Mouse (Mus musculus) midbrain, embryonic 10.5 days (tissue): ENCODE results near the gene Wdr95. TPM values are rescaled to one million over a fixed set of nuclear protein-coding genes. Genes with fewer than 3 reads are reported as not detected.
"Not testable (repeated sequence)": the region's sequence is repeated elsewhere in the genome, so short reads cannot be mapped to it uniquely, and the experiment has no call there.

ENCODE experiments used
- DNase-seq: peaks from one replicate; pipeline ENCODE4 v3.0.0-alpha.2; 2017; ENCODE audit warnings: low spot score
- H3K27ac ChIP-seq: fragments of 300-500 bp; sonication (generic); replicated peaks from 2 replicates; pipeline ENCODE4 v1.5.1; 2016; ENCODE audit warnings: mild to moderate bottlenecking
- H3K27me3 ChIP-seq: fragments of 300-500 bp; sonication (generic); 2 replicates; pipeline ENCODE4 v1.6.1; 2016; ENCODE audit warnings: low read depth, mild to moderate bottlenecking; ENCODE audit not compliant: poor library complexity, severe bottlenecking
- H3K36me3 ChIP-seq: fragments of 300-500 bp; sonication (generic); 2 replicates; pipeline ENCODE4 v1.6.1; 2016; ENCODE audit warnings: mild to moderate bottlenecking, moderate library complexity
- H3K4me1 ChIP-seq: fragments of 300-500 bp; sonication (generic); 2 replicates; pipeline ENCODE4 v1.6.1; 2016
- H3K4me3 ChIP-seq: fragments of 300-500 bp; sonication (generic); 2 replicates; pipeline ENCODE4 v1.5.1; 2016; ENCODE audit warnings: mild to moderate bottlenecking, moderate library complexity
- H3K9me3 ChIP-seq: fragments of 300-500 bp; sonication (generic); replicated peaks from 2 replicates; pipeline ENCODE4 v1.6.1; 2016; ENCODE audit warnings: mild to moderate bottlenecking
- WGBS: fragments of 180-500 bp; shearing (Covaris S2); methylation state at CpG from one replicate; pipeline ENCODE4 v1.1.7; 2016; 5-methylcytosine and 5-hydroxymethylcytosine counted together
- polyA plus RNA-seq: library from polyadenylated mRNA; unstranded; fragments of >200 nt; fragmentation: Nextera tagmentation; extraction: Ambion mirVana; gene quantifications from 2 replicates; pipeline ENCODE4 v1.2.1, GENCODE M21; 2016

The Wdr95 gene
- polyA plus RNA-seq, 1 experiment from 2014 or later, result not detected

DNA sequence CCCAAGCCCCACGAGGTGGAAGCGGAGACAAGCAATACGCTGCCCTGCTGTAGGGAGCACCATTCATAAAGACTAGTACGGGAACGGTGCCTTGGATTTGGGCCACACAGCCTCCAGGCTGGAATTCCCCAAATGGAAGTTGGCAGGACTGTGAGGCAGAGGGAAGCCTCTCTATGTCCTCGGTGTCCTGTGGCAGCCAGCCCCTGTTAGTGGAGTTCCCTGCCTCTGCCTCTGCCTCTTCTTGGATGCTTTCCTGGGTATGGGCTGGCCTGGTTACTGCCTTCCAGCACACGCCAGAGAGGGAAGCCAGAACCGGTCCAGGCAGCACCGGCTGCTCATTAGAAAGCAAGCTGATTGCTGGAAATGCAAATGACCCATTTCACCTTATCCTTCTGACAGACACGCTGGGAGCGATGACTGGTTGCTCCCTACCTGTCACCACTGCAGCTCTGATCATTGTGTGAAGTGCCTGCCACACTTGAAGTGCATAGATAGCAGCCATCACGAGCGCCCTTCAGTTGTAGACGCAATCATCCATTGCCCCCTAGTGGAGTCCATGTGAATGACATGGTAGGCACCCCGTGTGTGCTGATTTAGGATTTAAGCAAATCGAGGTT, 4.1 kb upstream of the Wdr95 start:
- Histone ChIP-seq H3K4me3 (peak overlapping the region; percentile 14; the same call in 1 of the 2 replicates), H3K4me1 (peaks cover 57% of the 10 kb centered on the region), H3K36me3 (no peaks in the 10 kb centered on the region), H3K27me3 (peaks cover 27% of the 10 kb centered on the region; the same call in 1 of the 2 replicates), H3K27ac (peak overlapping the region; percentile 75), H3K9me3 (no peaks in the 10 kb centered on the region)
- peak; percentile 83 for DNase-seq
- WGBS, result 36% methylated on average over 16 of the region's 16 CpGs

DNA sequence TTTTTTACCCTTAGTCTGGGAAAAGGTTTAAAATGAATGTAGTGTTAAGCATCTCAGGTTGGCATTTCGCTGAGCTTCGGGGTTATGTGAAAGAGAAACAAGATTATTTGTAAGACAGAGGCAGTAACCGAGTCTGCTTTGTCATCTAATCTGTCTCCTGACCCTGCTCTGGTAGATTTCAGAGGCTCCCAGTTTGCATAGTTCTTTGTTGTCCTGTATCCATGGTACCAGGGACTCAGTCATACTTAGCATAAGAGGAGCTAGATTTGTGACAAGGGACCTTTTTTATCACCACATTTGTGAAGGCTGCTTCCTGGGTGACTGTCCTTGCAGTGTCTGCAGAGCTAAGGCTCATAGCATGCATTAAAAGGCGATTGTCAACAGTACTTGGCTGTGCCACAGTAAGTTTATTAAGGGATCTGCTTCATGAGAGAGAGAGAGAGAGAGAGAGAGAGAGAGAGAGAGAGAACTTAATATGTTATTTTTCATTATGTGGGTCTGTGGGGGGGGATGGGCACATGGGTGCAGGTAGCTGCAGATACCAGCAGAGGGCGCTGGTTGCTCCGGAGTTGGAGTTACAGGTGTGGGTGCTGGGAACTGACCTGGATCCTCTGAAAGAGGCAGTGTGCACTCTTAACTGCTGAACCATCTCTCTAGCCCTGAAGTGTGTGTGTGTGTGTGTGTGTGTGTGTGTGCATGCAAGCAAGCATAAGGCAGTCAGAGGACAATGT, 3.3 kb upstream of the Wdr95 start:
- Histone ChIP-seq H3K27me3 (peaks cover 27% of the 10 kb centered on the region; the same call in 1 of the 2 replicates), H3K36me3 (no peaks in the 10 kb centered on the region), H3K27ac (peak overlapping the region; percentile 75), H3K4me1 (peaks cover 57% of the 10 kb centered on the region), H3K9me3 (no peaks in the 10 kb centered on the region), H3K4me3 (peak overlapping the region; percentile 14; the same call in 1 of the 2 replicates)
- 43% methylated on average over 6 of the region's 6 CpGs for WGBS
- no peak for DNase-seq

DNA sequence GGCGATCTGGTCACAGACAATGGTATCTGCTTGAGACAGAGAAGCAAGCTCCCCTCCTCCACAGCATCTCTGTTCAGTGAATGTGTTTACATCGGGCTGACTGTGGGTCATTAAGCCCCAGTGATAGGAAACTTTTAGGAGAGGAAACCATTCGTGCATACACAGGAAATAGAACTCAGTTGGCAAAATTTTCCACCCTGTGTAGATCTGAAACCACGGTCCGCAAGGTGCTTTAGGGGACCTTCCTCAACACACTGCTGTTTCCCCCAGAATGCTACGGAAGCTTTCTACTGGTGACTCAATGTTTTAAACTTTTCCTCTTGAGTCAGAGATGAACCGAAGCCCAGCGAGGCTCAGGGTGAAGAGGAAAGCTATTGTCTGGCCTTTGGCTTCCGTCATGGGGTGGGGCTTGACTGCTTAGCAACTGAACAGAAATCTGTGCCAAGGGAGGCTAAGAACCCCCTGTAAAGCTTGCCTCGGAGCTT, 2.0 kb upstream of the Wdr95 start:
- H3K27me3 ChIP-seq, result peaks cover 27% of the 10 kb centered on the region; the same call in 1 of the 2 replicates
- H3K9me3 ChIP-seq, result no peaks in the 10 kb centered on the region
- peaks cover 55% of the 10 kb centered on the region for H3K4me1 ChIP-seq
- peak overlapping the region; percentile 69 for H3K27ac ChIP-seq
- 53% methylated on average over 10 of the region's 10 CpGs for WGBS
- no peak for DNase-seq
- H3K4me3 ChIP-seq, result no peak overlapping the region
- H3K36me3 ChIP-seq, result no peaks in the 10 kb centered on the region

DNA sequence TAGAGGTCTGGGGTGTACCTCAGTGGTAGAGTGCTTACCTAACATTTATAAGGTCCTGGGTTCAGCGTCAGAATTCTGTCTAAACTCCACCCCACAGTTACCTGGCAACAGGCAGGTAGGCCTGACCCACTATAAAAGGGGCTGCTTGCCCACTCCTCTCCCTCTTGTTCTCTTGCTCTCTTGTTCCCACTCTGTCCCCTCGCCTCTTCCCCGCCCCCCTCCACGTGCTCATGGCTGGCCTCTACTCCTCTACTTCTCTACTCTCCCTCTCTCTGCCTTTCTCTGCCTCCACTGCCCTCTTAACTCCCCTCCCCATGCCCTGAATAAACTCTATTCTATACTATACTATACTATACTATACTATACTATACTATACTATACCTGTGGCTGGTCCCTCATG, 1.2 kb upstream of the Wdr95 start:
- H3K9me3 ChIP-seq, H3K4me3 ChIP-seq, H3K27ac ChIP-seq, DNase-seq, H3K36me3 ChIP-seq: not testable (repeated sequence)
- Histone ChIP-seq H3K27me3 (peaks cover 19% of the 10 kb centered on the region; the same call in 1 of the 2 replicates), H3K4me1 (peaks cover 52% of the 10 kb centered on the region)
- WGBS, result 89% methylated on average over 4 of the region's 4 CpGs

DNA sequence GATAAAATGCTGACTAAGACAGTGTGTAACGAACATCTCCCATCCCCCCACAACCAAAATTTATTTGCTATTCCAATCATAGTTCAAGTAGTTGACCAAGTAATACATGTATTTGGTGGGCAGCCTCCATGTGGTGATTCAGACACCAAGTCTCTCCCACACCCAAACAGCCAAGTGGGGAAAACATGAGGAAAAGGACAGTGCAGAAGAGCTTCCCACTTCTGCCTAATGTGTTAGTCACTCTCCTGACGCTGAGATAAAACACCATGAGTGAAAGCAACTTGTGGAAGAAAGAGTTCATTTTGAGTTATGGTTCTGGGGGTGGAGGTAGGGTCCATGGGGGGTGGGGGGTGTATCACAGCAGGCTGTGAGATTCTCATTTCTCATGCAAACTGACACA, 5.4 kb downstream of the Wdr95 start:
- no peak for DNase-seq
- Histone ChIP-seq H3K27me3 (no peaks in the 10 kb centered on the region), H3K27ac (no peak overlapping the region), H3K4me1 (peaks cover 13% of the 10 kb centered on the region), H3K36me3 (no peaks in the 10 kb centered on the region), H3K4me3 (no peak overlapping the region), H3K9me3 (no peaks in the 10 kb centered on the region)
- WGBS, result 92% methylated on average over 2 of the region's 2 CpGs

DNA sequence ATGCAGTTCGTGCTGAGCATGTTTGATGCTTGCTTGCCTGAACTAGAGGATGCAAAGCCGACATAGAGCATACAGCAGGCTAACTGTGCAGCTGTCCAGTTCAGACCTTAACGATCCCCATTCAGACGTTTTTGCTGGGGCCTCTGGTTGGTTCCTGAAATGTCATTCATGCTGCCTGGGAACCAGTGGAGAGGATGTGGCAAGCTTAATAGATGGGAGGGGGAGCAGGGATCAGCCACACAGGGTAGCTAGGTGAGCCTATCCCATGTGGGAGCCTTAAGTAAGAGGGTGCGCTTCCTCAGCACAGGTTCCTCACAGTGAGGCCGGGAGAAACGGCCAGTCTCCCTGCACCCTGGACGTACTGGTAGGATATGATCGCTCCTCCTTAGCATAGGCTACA, 7.5 kb downstream of the Wdr95 start:
- H3K27ac ChIP-seq, result no peak overlapping the region
- H3K9me3 ChIP-seq, result no peaks in the 10 kb centered on the region
- H3K36me3 ChIP-seq, result no peaks in the 10 kb centered on the region
- no peak for DNase-seq
- H3K4me1 ChIP-seq, result peaks cover 13% of the 10 kb centered on the region
- H3K27me3 ChIP-seq, result no peaks in the 10 kb centered on the region
- H3K4me3 ChIP-seq, result no peak overlapping the region
- 78% methylated on average over 9 of the region's 9 CpGs for WGBS

DNA sequence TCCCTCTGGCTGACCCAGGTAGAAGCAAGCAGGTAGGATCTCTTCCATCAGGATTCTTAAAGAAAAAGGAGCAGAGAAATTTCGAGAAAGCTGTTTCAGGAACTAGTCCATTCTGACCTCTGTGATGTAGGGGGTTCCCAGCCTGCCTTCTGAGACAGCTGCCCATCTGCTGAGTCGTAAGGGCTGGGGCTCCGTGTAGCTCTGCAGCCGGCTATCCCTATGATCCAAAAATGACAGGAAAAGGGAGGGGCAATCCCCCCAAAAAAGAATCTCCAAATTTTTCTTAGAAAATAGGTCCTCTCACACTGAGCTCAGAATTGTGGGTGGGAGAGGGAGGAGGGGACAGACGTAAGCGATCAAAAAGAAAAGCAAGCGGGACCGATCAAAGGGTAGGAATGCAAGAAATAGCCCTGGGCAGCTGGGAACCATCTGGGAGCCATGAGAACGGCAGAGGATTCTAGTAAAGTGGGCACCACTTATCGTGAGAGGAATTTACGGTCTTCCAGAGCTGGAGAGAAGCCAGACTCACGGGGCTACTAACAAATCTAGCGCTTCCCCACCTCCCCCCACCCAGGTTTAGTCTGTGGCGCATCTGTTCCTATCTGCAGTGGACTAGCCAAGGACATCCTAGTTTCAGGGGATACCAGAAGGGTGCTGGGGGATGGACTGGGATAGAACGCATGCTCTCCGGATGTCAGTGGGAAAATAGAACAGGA, 9.5 kb downstream of the Wdr95 start:
- no peak overlapping the region for H3K4me3 ChIP-seq
- WGBS, result 69% methylated on average over 16 of the region's 16 CpGs
- H3K27me3 ChIP-seq, result no peaks in the 10 kb centered on the region
- DNase-seq, result no peak
- peaks cover 13% of the 10 kb centered on the region for H3K4me1 ChIP-seq
- H3K27ac ChIP-seq, result 0 out of 2 replicates have a peak overlapping the region, but pooled peaks have one; percentile 3
- no peaks in the 10 kb centered on the region for H3K9me3 ChIP-seq
- no peaks in the 10 kb centered on the region for H3K36me3 ChIP-seq

DNA sequence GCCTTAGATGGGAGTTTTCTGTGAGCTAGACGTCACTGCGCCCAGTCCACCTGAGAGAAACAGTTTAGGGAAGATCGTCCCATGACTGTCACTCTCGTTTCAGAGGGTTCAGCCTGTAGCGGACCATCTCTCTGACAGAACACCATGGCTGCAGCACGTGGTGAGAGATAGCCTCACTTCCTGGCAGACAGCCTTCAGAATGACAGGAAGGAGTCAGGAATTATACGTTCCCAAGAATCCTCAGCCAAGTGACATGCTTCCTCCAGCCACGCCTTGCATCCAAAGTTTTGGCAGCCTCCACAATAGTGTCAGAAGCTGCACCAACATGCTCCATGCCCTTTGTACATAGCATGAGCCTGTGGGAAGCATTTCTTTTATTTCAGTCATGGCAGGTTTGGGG, 10.1 kb downstream of the Wdr95 start:
- no peak overlapping the region for H3K4me3 ChIP-seq
- H3K27ac ChIP-seq, result no peak overlapping the region
- WGBS, result 77% methylated on average over 8 of the region's 8 CpGs
- no peaks in the 10 kb centered on the region for H3K36me3 ChIP-seq
- no peaks in the 10 kb centered on the region for H3K9me3 ChIP-seq
- no peak for DNase-seq
- H3K27me3 ChIP-seq, result no peaks in the 10 kb centered on the region
- H3K4me1 ChIP-seq, result peaks cover 13% of the 10 kb centered on the region

DNA sequence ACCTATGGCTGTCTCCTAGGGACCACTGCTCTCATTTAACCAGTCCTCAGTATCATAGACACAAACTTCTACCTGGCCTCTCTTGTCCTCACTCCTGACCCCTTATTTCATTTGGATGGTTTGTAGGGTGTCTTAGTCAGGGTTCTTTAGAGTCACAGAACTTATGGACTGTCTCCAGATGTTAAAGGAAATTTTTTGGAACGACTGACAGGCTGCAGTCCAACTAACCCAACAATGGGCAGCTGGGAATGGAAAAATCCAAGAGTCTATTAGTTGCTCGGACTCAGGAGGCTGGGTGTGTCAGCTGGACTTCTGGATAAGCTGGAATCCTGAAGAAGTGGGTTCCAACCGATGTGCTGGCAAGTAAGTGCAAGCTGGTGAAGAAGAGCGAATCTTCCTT, 10.6 kb downstream of the Wdr95 start:
- Histone ChIP-seq H3K9me3 (no peaks in the 10 kb centered on the region), H3K36me3 (no peaks in the 10 kb centered on the region), H3K27me3 (no peaks in the 10 kb centered on the region), H3K27ac (no peak overlapping the region), H3K4me1 (peaks cover 13% of the 10 kb centered on the region), H3K4me3 (no peak overlapping the region)
- no peak for DNase-seq
- 81% methylated on average over 4 of the region's 4 CpGs for WGBS

DNA sequence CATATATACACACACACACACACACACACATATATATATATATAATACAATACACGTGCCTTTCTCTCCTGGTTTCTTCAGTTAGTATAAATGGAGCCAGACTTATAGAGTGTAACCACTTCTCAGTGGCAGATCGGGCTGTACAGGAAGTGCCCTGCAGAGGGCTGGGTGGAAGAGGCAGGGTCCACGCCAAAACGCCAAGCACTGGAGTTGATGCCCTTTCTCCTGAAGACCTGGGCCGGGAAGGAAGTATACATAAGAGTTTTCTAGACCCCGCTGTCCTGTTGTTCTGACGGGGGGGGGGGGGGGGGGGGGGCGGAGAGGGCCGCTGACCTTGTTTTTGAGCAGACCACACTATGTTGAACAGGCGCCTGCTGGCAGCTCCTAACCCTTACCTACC, 22.7 kb downstream of the Wdr95 start:
- 63% methylated on average over 8 of the region's 10 CpGs for WGBS
- Histone ChIP-seq H3K9me3 (no peaks in the 10 kb centered on the region), H3K27me3 (no peaks in the 10 kb centered on the region)

DNA sequence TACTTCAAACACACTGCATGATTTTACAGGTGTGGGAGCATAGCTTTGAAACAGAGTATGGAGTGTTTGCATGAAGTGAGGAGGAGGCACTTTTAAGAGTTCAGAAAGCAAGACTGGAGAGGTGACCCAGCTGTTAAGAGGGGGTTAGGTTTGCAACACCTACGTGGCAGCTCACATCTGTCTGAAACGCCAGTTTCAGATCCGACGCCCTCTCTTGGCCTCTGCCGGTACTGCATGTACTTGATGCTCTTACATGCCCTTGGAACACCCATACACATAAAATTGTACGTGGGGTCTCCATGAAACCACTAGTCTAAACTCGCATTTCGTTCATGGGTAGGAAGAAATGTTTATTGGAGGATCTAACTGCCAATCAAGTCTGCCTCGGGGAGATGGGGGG, 24.3 kb downstream of the Wdr95 start:
- WGBS, result 43% methylated on average over 9 of the region's 9 CpGs
- no peak for DNase-seq
- H3K4me1 ChIP-seq, result peaks cover 12% of the 10 kb centered on the region

More for the DNA sequence above, 22.7 kb downstream of the Wdr95 start:
- DNase-seq, result no peak
- H3K27ac ChIP-seq, result no peak overlapping the region
- H3K36me3 ChIP-seq, result no peaks in the 10 kb centered on the region
- peaks cover 12% of the 10 kb centered on the region for H3K4me1 ChIP-seq
- H3K4me3 ChIP-seq, result no peak overlapping the region

DNA sequence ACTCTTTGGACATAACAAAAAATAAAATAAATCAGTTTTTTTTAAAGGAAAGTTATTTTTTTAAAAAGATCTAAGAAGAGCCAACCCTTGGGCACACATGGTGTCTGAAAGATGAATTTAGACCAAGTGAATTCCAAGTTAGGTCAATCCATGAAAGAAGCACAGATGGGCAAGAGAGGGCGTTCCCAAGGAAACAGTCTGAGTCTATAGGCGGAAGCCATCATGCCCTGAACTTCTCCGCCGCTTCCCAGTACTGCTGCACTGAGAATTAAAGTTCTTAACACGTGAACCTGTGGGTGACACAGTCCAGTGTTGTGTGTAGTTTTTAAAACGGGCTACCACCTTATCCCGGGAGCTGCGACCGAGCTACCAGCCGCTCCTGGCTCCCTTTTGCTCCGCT, 24.9 kb downstream of the Wdr95 start:
- Histone ChIP-seq H3K27ac (no peak overlapping the region), H3K9me3 (no peaks in the 10 kb centered on the region), H3K4me1 (peaks cover 12% of the 10 kb centered on the region), H3K36me3 (no peaks in the 10 kb centered on the region), H3K27me3 (no peaks in the 10 kb centered on the region), H3K4me3 (no peak overlapping the region)
- no peak for DNase-seq
- WGBS, result 94% methylated on average over 11 of the region's 11 CpGs

More for the DNA sequence above, 24.3 kb downstream of the Wdr95 start:
- no peak overlapping the region for H3K4me3 ChIP-seq
- H3K27me3 ChIP-seq, result no peaks in the 10 kb centered on the region
- no peak overlapping the region for H3K27ac ChIP-seq
- H3K9me3 ChIP-seq, result no peaks in the 10 kb centered on the region
- H3K36me3 ChIP-seq, result no peaks in the 10 kb centered on the region
